Mouse (Mus musculus) spleen, adult 2 months (tissue): Measurements from ENCODE around the gene Eps15l1.

Source experiments
- CTCF ChIP-seq: fragments of 200-500 bp; IDR thresholded peaks from 2 replicates; pipeline ENCODE4 v1.5.1; 2011; ENCODE audit warnings: mild to moderate bottlenecking, inconsistent platforms; ENCODE audit not compliant: insufficient read depth, insufficient read length, insufficient replicate concordance; ENCODE audit errors: extremely low read depth
- POLR2A ChIP-seq: fragments of 200-500 bp; IDR thresholded peaks from 2 replicates; pipeline ENCODE4 v1.6.1; 2011; ENCODE audit warnings: low read depth, low read length, inconsistent platforms

DNA sequence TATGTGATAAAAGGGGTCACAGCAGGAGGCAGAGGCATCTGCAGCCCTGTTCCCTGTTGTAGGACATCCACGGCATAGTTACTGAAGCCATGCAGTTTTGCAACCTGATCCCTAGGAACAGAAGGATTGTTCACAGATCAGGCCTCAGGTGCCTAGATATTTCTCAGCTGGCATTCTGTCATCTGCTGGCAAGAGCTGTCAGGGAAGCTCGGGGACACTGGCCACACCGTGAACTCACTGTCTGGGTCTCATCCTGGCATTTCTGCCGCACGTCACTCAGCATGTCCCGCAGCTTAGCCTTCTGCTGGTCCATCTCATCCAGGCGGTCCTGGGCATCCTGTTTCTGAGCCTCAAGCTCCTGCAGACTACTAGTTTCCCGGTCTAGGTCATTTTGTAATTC lies 40.6 kb downstream of the Eps15l1 start:
- no peak for TF ChIP-seq CTCF
- TF ChIP-seq POLR2A = no peak
